Mouse (Mus musculus) liver, embryonic 14.5 days (tissue): Measurements from ENCODE around the gene Nos1ap. TPM values are rescaled to one million over a fixed set of nuclear protein-coding genes. Genes with fewer than 3 reads are reported as not detected.

Source experiments
- ATAC-seq: fragments of 200-750 bp; cut with Nextera tagmentation; 2 replicates; pipeline ENCODE4 v1.8.0; 2017; ENCODE audit warnings: moderate number of reproducible peaks, mild to moderate bottlenecking, moderate library complexity; ENCODE audit not compliant: insufficient read depth
- DNase-seq, 3 experiments: peaks; one replicate each; pipeline ENCODE4 v3.0.0-alpha.2; 2012 to 2013; ENCODE audit warnings: low read depth in 3 of 3, low spot score in 3 of 3
- H3K27ac ChIP-seq: fragments of 300-500 bp; sonication (generic); 2 replicates; pipeline ENCODE4 v1.5.1; 2014; ENCODE audit warnings: moderate library complexity, mild to moderate bottlenecking, control low read depth, inconsistent platforms
- H3K27me3 ChIP-seq: fragments of 300-500 bp; sonication (generic); 2 replicates; pipeline ENCODE4 v1.6.1; 2014; ENCODE audit warnings: mild to moderate bottlenecking, low read length, moderate library complexity; ENCODE audit not compliant: control insufficient read depth, insufficient read depth
- H3K36me3 ChIP-seq: fragments of 300-500 bp; sonication (generic); replicated peaks from 2 replicates; pipeline ENCODE4 v1.6.1; 2014; ENCODE audit warnings: low read depth; ENCODE audit not compliant: control insufficient read depth, insufficient read depth
- H3K4me1 ChIP-seq, 2 experiments: fragments of 200-500 bp in 1 of 2; fragments of 300-500 bp in 1 of 2; sonication (generic) in 1 of 2; replicated peaks; 2 replicates each; pipeline ENCODE4 v1.6.1; 2012 to 2014; ENCODE audit warnings: antibody characterized with exemption in 1 of 2, inconsistent platforms in 1 of 2, low read length in 1 of 2; ENCODE audit not compliant: control insufficient read depth in 2 of 2, insufficient read depth in 2 of 2
- H3K4me2 ChIP-seq: fragments of 300-500 bp; sonication (generic); 2 replicates; pipeline ENCODE4 v1.6.1; 2014; ENCODE audit warnings: low read depth, mild to moderate bottlenecking, control low read depth, moderate library complexity
- H3K4me3 ChIP-seq, 2 experiments: fragments of 200-500 bp in 1 of 2; fragments of 300-500 bp in 1 of 2; sonication (generic) in 1 of 2; 2 replicates each; pipeline ENCODE4 v1.5.1; 2012 to 2014; ENCODE audit warnings: low read depth in 2 of 2, low read length in 2 of 2, mild to moderate bottlenecking in 2 of 2, control low read depth in 1 of 2, inconsistent platforms in 1 of 2, moderate library complexity in 1 of 2; ENCODE audit not compliant: insufficient read depth in 1 of 2
- H3K9ac ChIP-seq: fragments of 300-500 bp; sonication (generic); replicated peaks from 2 replicates; pipeline ENCODE4 v1.6.1; 2014; ENCODE audit warnings: mild to moderate bottlenecking, control low read depth, moderate library complexity
- H3K9me3 ChIP-seq: fragments of 300-500 bp; sonication (generic); 2 replicates; pipeline ENCODE4 v1.6.1; 2016; ENCODE audit warnings: low read length, mixed read lengths; ENCODE audit not compliant: control insufficient read depth
- CTCF ChIP-seq: IDR thresholded peaks from 2 replicates; pipeline ENCODE4 v1.5.1; 2016; ENCODE audit warnings: antibody characterized with exemption, low read depth, control low read depth
- EP300 ChIP-seq: IDR thresholded peaks from 2 replicates; pipeline ENCODE4 v1.6.1; 2016; ENCODE audit warnings: antibody characterized with exemption, low read depth
- WGBS: fragments of 180-500 bp; shearing (Covaris S2); extraction: QIAGEN DNeasy Blood & Tissue Kit; methylation state at CpG from one replicate; pipeline ENCODE4 v1.1.7; 2014; ENCODE audit not compliant: insufficient replicate concordance; 5-methylcytosine and 5-hydroxymethylcytosine counted together
- polyA plus RNA-seq, 2 experiments: library from polyadenylated mRNA; depleted of rRNA in 1 of 2; stranded (reverse) in 1 of 2; unstranded in 1 of 2; fragments of >200 nt; fragmentation: Nextera tagmentation in 1 of 2; extraction: Ambion mirVana in 1 of 2; gene quantifications; 2 replicates each; pipeline versions ENCODE4 v1.2.1 to v1.2.3; 2012 to 2014

Nos1ap gene
- polyA plus RNA-seq, 2 experiments: 1.8 to 2.2 TPM

- Histone ChIP-seq H3K9me3 (no peaks in the 10 kb centered on the region), H3K27ac (no peak overlapping the region), H3K4me2 (no peak overlapping the region), H3K4me3 (no peak overlapping the region), H3K9ac (no peak overlapping the region), H3K27me3 (no peaks in the 10 kb centered on the region), H3K4me1 (peaks cover 0 to 27% of the 10 kb centered on the region in 2 experiments; a peak in 2 of 4 replicates), H3K36me3 (no peaks in the 10 kb centered on the region)
- DNase-seq (no peak), ATAC-seq (no peak)
- TF ChIP-seq EP300 (no peak), CTCF (no peak)
- 35% methylated on average over 3 of the region's 3 CpGs for WGBS
Observed at GRCm38 (mm10) chr1:170481093-170481492, 108.6 kb downstream of the Nos1ap start.

- DNase-seq (no peak), ATAC-seq (0 out of 2 replicates have a peak, but pooled peaks have one; percentile 40)
- Histone ChIP-seq H3K9me3 (no peaks in the 10 kb centered on the region), H3K36me3 (no peaks in the 10 kb centered on the region), H3K4me1 (peaks cover 0 to 25% of the 10 kb centered on the region in 2 experiments; a peak in 2 of 4 replicates), H3K4me2 (no peak overlapping the region), H3K27ac (no peak overlapping the region), H3K27me3 (no peaks in the 10 kb centered on the region), H3K4me3 (no peak overlapping the region), H3K9ac (no peak overlapping the region)
- TF ChIP-seq EP300 (no peak), CTCF (no peak)
- 27% methylated on average over 3 of the region's 3 CpGs for whole genome bisulfite sequencing
Observed at GRCm38 (mm10) chr1:170479458-170479798, 110.2 kb downstream of the Nos1ap start.

DNA sequence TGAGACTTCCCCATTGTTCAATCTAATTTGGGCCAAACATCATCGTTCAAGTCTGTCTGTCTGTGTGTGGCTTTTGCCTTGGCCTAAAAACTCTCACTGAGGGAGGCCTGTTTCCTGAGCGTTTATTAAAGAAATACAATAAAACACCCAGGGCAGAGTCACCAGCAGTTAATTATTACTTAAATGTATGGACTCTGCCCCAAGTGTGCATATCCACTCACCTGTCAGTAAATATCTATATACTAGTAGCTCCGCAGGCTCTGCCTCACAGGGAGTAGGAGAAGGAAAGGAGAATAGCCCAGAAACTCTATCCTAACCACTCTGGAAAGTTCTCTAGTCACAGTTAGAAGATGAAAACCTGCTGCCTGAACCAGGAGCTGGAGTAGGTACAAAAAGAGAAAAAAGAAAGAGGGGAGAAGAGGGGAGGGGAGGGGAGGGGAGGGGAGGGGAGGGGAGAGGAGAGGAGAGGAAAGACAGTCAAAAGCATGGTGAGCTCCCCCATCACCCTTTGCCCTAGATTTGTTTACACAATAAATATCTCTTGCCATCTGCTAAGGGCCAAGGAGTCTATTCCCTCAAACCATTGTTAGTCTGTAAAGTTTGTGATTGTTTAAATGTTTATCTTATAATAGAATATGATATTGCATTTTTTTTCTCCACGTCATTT, 110.7 kb downstream of the Nos1ap start:
- H3K4me1 ChIP-seq: peaks cover 0 to 25% of the 10 kb centered on the region in 2 experiments; a peak in 2 of 4 replicates
- no peaks in the 10 kb centered on the region for H3K36me3 ChIP-seq
- H3K9ac ChIP-seq: no peak overlapping the region
- DNase-seq (no peak), ATAC-seq (peak; percentile 47)
- WGBS: 41% methylated on average over 4 of the region's 4 CpGs
- no peak overlapping the region for H3K4me2 ChIP-seq
- H3K9me3 ChIP-seq: no peaks in the 10 kb centered on the region
- no peaks in the 10 kb centered on the region for H3K27me3 ChIP-seq
- TF ChIP-seq CTCF (no peak), EP300 (no peak)
- H3K27ac ChIP-seq: no peak overlapping the region; the same call in 1 of the 2 replicates
- H3K4me3 ChIP-seq: no peak overlapping the region

- Histone ChIP-seq H3K27me3 (no peaks in the 10 kb centered on the region), H3K4me3 (no peak overlapping the region), H3K27ac (no peak overlapping the region; the same call in 1 of the 2 replicates), H3K9ac (no peak overlapping the region), H3K4me1 (peaks cover 0 to 25% of the 10 kb centered on the region in 2 experiments; a peak in 2 of 4 replicates), H3K4me2 (no peak overlapping the region), H3K9me3 (no peaks in the 10 kb centered on the region), H3K36me3 (no peaks in the 10 kb centered on the region)
- ATAC-seq: no peak; the same call in 1 of the 2 replicates
- no peak for DNase-seq
- WGBS: 20% methylated on average over 10 of the region's 10 CpGs
- TF ChIP-seq EP300: no peak
- no peak for TF ChIP-seq CTCF
Observed at GRCm38 (mm10) chr1:170477636-170478600, 111.7 kb downstream of the Nos1ap start.

- H3K27ac ChIP-seq: no peak overlapping the region
- no peak overlapping the region for H3K4me2 ChIP-seq
- peaks cover 0 to 6% of the 10 kb centered on the region in 2 experiments; a peak in 2 of 4 replicates for H3K4me1 ChIP-seq
- H3K9me3 ChIP-seq: no peaks in the 10 kb centered on the region
- no peak overlapping the region for H3K9ac ChIP-seq
- no peak overlapping the region for H3K4me3 ChIP-seq
- TF ChIP-seq CTCF (no peak), EP300 (no peak)
- WGBS: 58% methylated on average over 6 of the region's 6 CpGs
- DNase-seq (no peak), ATAC-seq (no peak)
- no peaks in the 10 kb centered on the region for H3K36me3 ChIP-seq
- H3K27me3 ChIP-seq: no peaks in the 10 kb centered on the region
Observed at GRCm38 (mm10) chr1:170473460-170473859, 116.2 kb downstream of the Nos1ap start.
